Mouse (Mus musculus): ENCODE results near the gene Plcl2. TPM values are rescaled to one million over a fixed set of nuclear protein-coding genes. Genes with fewer than 3 reads are reported as not detected.
"Not testable (repeated sequence)": the region's sequence is repeated elsewhere in the genome, so short reads cannot be mapped to it uniquely, and the experiment has no call there.

Gene Plcl2
- total RNA-seq, 2 experiments from 2014 or later = 36.7 to 38.0 TPM

DNA sequence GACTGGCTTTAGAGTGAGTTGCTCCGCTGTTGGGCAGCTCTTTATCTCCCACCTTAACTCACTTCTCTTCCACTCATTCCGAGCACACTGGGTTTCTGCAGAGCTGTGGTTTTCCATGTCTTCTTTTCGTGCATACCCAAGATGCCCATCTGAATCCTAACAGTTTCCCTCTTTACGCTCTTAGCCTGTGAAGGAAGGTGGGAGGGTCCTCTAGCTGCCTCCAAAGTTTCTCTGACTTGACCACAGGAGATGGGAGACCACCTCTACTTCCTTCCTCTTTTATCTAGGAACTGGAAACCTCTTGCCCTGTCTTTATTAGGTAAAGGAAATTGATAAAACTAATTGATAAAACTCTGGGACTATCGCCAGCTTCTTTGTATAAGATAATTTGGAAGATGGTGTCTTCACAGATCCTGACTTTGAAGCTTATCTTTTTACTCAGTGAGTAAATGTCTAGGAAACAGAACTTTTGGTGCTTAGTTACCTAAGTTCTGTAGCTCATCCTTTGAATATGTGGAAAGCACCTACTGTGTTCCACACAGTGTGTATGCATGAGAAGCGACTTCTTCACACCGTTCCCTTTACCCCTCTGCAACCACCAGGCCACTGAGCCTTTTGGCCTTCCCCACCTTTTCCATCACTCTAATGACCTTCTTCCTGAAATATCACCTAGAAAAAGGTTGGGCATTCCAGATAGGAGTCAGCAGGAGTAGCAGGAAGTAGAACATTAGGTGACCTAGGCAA is 111.8 kb downstream of the Plcl2 start:
- DNase-seq (ENCODE audit: low spot score) = no peak

DNA sequence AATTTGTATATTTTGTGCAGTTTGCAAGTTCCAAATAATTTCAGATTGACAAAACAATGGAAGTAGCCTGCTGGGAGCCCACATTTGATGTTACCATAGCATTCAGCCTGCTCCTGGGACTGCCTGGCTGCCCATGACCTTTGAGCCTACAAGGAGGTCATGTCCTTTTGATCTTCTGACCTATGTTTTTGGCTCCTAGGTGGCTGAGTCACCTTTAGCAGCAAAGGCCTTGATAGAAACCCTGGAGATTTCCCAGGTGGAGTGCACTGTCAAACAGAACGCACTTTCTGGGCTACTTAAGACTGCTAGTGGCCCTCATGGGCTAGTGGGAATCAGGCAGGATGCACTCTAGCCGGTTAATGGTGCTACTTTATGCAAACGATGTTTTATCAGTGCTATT is 112.8 kb downstream of the Plcl2 start:
- no peak for DNase-seq (ENCODE audit: low spot score)

GRCm38 (mm10) chr17:50625584-50625983 is 116.4 kb downstream of the Plcl2 start:
- no peak for DNase-seq (ENCODE audit: low spot score)

DNA sequence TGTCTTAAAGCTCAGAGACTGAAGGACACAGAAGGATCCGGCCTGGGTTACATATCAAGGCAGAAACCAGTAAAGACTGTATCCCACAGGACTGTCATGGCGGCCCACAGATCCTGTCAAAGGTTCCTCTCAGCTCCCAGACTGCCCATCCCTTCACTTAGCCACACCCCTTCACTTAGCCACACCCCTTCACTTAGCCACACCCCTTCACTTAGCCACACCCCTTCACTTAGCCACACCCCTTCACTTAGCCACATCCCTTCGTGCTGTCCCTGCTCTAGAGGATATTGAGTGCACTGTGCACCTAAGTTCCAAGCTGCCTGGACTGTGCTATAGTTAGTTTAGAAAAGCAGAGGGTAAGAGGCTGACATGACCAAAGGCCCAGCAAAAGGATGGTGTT is 118.5 kb downstream of the Plcl2 start:
- DNase-seq (ENCODE audit: low spot score) = no peak

- DNase-seq (ENCODE audit: low spot score) = no peak
Measured at GRCm38 (mm10) chr17:50628716-50629115, 119.5 kb downstream of the Plcl2 start.

DNA sequence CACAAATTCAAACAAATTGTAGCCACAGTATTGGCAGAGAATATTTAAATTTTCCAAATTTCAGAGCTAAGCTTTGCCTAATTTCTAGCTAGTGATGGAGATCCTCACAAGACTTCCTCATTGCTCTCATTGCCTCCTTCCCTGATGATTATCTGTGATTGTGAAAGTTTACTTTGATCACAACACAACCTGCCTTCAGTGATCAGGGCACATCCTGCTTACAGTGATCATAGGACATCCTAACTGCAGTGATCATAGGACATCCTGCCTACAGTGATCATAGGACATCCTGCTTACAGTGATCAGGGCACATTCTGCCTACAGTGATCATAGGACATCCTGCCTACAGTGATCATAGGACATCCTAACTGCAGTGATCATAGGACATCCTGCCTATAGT is 121.8 kb downstream of the Plcl2 start:
- not testable (repeated sequence) for DNase-seq (ENCODE audit: low spot score)

GRCm38 (mm10) chr17:50634008-50634871 is 125.0 kb downstream of the Plcl2 start:
- DNase-seq (ENCODE audit: low spot score) = no peak

DNA sequence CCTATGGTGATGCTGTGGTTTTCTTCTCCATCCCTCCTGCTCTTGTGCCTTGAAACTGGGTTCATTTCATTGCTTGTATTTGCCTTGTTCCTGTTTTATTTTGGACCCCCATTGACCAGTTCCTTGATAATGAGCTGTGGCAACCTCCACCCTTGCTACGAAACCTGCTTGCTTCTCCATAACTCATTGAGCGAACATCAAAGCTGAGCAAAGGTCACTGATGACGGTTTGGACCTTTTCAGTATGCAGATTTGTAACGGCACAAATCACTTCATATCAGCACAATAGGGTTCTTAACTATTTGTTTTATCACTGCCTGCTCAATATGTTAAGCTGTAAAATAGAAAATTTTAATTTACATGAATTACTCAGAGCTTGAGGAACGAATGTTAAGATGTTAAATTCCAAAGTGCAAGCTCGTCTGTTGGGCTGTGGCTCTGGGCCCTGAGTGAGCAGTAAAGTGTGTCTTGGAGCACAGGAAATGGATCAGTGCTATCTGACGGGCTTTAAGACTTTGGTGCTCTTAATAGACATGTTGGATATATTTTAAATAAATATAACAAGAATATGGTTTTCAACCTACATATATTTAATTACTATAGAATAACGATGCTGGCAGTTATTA is 126.9 kb downstream of the Plcl2 start:
- no peak for DNase-seq (ENCODE audit: low spot score)

GRCm38 (mm10) chr17:50638791-50639190 is 129.6 kb downstream of the Plcl2 start:
- no peak for DNase-seq (ENCODE audit: low spot score)

DNA sequence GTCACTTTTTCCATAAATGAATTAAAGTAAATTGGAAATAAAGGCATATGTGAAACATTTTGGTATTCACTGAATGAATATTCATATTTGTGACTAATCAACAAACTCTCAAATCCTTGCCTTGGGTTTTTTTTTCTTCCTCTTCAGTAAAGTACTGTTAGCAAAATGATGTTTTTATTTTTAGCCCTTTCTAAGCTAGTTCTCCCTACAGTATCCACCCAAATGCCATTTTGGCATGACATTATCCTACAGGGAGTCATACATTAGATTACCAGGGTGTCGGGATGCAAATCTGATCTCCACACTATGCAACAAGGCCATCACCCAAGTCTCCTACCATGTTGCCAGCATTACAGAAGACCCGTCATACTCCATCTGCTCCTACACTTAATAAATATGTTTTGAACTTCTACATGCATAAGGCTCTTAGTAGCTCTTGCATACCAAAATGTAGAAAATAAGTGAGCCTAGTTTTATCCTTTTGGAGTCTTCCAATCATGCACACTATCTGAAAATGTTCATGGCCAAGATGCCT is 131.9 kb downstream of the Plcl2 start:
- DNase-seq (ENCODE audit: low spot score) = no peak

GRCm38 (mm10) chr17:50641879-50642278 is 132.7 kb downstream of the Plcl2 start:
- no peak for DNase-seq (ENCODE audit: low spot score)

GRCm38 (mm10) chr17:50643356-50643755 is 134.2 kb downstream of the Plcl2 start:
- peak; percentile 49 for DNase-seq (ENCODE audit: low spot score)

DNA sequence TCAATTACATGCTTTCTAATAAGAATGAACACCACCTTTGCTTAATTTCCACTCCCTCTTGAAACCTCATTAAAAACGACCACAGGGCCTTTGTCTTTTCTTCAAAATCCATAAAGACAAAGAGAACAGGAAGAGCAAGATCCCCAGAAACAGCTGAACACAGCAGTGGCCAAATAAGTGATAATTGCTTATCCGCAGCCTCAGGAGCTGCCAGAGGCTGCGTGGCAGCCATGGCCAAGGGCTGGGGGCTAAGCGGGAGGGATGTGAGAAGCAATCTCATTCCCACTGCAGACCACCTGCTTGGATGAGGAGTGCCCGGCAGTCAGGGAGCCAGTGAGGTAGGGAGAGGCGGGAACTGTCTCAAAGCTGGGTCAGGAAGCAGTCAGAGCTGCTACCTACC is 134.8 kb downstream of the Plcl2 start:
- no peak for DNase-seq (ENCODE audit: low spot score)

GRCm38 (mm10) chr17:50648141-50648540 is 138.9 kb downstream of the Plcl2 start:
- not testable (repeated sequence) for DNase-seq (ENCODE audit: low spot score)

DNA sequence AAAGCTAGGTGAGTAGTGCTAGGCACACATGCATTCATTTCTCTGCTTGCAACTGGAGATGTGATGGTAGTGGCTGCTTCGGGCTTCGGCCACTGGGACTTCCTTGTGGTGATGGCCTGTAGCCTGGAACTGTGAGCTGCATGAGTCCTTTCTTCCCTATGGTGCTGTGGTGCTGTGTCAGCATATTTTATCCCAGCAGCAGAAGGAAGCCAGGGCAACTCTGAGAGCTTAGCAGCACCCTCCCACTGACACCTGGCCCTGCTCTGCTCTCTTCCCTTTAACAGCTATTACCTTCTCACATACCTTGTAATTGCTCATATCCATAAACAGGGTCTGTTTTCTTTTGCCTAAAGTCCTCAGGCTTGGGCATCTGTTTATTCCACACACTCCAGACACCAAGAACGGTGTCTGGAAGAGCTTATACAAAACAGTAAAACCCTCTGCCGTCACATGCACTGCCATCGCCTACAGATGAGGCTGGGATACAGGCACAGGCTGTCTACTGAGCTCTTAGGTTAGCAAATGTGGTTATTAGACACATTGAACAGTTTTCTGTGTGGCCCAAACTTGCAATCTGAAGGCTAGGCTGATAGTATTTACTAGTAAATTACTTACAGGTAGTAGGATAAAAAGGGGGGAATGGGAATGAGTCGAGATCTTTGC is 139.7 kb downstream of the Plcl2 start:
- no peak for DNase-seq (ENCODE audit: low spot score)

DNA sequence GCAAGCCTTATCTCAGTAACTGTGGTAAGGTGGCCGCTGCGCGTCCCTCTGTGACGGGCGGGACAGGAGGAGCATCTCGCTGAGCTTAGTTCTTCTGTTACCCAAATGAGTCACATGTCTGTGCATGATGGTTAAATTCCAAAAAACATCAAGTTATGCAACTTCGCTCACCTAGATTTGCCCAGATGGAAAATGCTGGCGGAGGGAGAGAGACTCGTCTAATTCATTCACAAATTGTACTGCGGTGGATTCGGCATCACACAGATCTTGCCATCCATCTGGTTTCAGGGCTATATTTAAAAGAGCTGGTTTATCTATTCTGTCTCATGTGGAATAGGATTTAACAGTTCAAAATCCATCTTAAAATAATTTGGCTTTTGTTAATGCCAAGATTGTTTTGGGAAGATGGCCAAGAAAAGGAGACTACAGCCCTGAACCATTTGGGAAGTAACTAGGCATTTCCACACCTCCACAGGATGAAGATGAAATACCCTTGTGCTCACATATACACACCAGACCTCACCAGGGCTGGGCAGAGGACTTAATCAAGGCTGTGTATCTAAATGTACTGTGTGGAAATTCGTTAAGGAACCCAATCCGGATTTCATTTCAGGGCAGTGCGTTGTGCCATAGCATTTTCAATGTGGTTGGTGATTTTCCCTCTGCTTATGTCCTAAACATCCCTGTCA is 141.5 kb downstream of the Plcl2 start:
- DNase-seq (ENCODE audit: low spot score) = no peak

- DNase-seq (ENCODE audit: low spot score) = no peak
Measured at GRCm38 (mm10) chr17:50654741-50655415, 145.7 kb downstream of the Plcl2 start.

- DNase-seq (ENCODE audit: low spot score) = peak; percentile 59
Measured at GRCm38 (mm10) chr17:50655416-50655776, 146.2 kb downstream of the Plcl2 start.

- DNase-seq (ENCODE audit: low spot score) = no peak
Measured at GRCm38 (mm10) chr17:50657321-50657720, 148.1 kb downstream of the Plcl2 start.

DNA sequence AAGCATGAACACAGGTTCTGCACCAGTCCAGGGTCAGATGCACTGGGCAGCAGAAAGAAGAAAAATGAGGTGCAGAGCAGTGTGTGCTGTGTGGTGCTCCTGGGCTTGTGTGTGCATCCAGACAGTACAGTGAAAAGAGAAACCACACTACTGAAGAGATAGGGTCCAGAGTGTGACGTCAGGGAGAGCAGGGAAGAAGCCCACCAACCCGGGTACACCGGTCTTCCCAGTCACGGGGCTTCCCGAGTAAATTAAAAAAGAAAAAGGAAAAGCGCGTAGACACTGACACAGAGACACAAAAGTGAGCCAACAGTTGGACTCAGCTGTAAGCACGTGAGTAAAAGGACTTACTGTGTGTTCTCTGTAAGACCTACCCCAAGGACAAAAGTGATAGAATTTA is 149.7 kb downstream of the Plcl2 start:
- DNase-seq (ENCODE audit: low spot score) = no peak
